Mouse (Mus musculus) kidney, adult 2 months (tissue): ENCODE results near the gene Vps53.

ENCODE experiments used
- CTCF ChIP-seq: fragments of 200-500 bp; conservative IDR thresholded peaks from 2 replicates; pipeline ENCODE4 v1.5.1; 2011; ENCODE audit warnings: low read depth, mild to moderate bottlenecking, control low read depth, low read length, moderate library complexity, mixed read lengths; ENCODE audit not compliant: insufficient read depth, insufficient read length
- POLR2A ChIP-seq: fragments of 200-500 bp; IDR thresholded peaks from one replicate; pipeline ENCODE4 v1.6.1; 2011; ENCODE audit warnings: low read depth, low read length, control low read depth

- no peak for TF ChIP-seq CTCF
- TF ChIP-seq POLR2A = no peak
Measured at GRCm38 (mm10) chr11:76015251-76015650, 164.2 kb downstream of the Vps53 start.
